Mouse (Mus musculus): ENCODE measurements around the gene Zfp593.
A peak's percentile ranks its signal among the peaks of the same experiment; 100 is the strongest.

Gene Zfp593

DNA sequence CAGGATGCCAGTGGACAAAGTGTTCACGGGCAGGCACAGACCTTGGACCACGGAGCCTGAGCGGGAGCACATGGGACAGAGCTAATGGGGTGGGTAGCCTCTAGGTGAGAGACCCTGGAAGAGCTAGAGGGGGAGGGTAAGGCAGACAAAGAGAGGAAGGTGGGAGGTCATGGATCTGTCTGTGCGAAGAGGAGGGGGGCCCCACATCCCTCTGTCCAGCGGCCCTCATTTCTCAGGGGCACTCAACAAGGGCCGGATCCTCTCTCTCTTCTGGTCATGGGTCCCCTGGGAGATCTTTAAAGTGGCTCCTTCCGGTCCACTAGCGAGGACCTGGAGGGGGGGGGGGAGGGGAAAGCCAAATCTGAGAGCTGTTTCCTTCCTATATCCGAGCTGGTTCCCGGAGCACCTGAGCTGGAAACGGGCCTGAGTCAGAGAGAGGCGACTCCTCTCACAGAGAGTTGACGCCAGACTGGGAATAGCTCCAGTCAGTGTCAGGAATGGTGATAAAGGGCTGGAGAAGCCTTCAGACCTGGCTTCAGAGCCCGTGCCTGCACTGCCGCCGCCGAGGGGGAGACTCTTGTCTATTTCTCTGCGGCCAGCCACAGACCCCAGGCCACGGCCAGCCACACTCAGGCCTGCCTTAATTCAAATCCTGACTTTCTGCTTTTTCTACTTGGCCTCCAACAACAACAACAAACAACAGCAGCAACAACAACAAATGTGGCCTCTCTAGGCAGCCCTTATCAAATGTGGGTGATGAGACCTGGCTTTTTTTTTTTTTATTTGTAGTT lies 11.2 kb upstream of the Zfp593 start:
- DNase-seq (ENCODE audit: low spot score in 2 of 2) = peak in 1 of 2 experiments; percentile 59

DNA sequence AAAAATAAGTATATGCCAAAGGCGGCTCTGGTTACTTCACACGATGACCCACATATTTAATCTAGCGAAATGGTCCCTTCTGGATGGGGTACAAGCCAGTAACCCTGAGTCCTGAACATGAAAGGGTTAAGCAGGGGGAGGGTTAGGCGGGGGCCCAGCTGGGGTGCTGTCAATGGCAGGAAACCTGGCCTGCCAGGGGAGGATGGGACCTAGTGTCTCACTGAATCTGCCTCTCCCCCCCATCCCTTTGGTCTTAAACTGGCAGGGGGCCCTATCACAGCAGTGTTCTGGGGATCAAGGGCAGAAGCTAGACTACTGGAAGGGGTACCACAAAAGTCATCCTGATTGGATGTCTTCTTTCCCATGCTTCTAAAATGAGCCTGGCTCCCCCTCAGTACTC lies 10.5 kb upstream of the Zfp593 start:
- DNase-seq (ENCODE audit: low spot score in 2 of 2) = peak in 1 of 2 experiments; percentile 60

DNA sequence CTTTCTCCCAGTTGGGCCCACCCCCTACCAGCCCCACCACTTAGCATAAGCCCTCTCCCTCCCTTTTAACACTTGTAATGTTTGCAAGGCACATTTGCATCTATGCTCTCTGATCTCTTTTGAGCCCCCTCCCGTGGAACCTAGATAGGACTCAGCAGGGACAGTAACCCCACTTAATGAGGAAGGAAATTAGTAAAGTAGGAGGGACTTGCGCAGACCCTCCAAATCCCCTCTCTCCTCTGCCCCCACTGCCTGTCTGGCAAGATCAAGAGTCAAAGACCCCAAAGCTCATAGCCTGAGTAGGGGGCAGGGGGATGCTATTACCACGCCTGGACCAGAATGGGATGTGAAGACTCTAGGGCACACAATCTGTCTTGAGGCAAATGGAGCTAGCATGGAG lies 9.4 kb upstream of the Zfp593 start:
- DNase-seq (ENCODE audit: low spot score in 2 of 2) = no peak

DNA sequence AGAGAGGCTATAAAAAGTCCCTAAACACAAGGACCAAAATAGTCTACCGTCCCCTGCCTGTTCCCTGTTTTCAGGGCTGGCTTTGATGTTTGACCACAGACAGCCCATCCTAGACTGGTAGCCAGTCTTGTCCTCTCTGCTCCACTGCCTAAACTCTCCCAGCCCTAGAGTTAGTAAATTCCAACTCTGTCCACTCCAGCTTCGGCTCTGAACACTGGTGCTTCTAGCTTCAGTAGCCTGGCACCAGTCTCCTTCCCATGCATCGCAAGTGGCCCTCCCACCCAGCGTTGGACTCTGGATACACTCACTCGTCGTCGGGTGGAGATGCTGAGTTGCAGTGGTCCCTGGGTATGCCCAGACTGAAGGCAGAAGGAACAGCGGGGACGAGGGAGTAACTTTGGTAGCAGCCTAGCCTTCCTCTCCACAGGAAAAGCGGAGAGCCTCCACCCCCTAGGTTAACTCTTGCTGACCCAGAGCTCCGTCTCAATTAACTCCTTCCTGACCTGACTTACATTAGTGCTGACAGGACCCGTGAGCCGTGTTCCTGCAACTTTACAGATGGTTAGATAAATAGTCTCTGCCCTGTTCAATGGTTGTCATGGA lies 8.4 kb upstream of the Zfp593 start, which contains the start of gene Grrp1:
Grrp1 (minus strand) TSS at position 385 of the 603 bp plus-strand sequence.
- DNase-seq (ENCODE audit: low spot score in 2 of 2) = peak in 1 of 2 experiments; percentile 59

DNA sequence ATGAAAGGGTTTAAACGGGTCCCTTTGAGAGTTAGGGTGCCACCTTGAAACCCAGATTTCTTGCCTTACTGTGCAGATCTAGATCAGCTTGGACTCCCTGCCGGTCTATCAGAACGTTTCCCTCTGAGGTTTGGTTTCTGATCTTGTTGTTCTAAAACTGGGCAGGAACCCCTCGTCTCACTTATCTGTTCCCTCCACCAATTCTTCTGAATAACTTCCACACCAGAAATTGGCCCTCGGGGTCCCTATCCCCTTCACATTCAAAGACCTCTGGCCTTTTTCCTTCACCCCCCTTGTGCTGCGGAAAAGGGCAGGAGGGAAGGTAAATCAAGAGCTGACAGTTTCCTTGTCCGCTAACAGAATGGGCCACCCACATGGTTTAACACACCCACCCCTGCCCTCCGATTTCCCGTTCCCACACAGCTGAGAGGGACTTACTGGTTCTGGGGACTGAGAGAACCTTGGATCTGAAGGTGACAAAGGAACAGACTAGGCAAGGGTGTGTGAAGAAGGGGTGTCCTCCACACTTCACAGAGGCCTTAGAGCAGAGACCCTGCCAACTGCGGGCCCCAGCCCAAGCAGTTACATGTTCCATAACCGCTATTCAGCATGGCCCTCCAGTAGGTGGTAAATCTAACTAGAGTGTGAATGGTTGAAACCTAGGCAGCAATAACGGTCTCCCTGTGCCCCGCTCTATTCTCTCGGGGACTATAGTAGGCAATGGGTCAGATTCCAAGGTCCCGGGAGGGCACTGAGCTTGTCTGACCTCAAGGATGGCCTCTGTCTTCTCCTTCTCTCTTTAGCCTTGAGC lies 7.7 kb upstream of the Zfp593 start:
- peak in 1 of 2 experiments; percentile 53 for DNase-seq (ENCODE audit: low spot score in 2 of 2)

DNA sequence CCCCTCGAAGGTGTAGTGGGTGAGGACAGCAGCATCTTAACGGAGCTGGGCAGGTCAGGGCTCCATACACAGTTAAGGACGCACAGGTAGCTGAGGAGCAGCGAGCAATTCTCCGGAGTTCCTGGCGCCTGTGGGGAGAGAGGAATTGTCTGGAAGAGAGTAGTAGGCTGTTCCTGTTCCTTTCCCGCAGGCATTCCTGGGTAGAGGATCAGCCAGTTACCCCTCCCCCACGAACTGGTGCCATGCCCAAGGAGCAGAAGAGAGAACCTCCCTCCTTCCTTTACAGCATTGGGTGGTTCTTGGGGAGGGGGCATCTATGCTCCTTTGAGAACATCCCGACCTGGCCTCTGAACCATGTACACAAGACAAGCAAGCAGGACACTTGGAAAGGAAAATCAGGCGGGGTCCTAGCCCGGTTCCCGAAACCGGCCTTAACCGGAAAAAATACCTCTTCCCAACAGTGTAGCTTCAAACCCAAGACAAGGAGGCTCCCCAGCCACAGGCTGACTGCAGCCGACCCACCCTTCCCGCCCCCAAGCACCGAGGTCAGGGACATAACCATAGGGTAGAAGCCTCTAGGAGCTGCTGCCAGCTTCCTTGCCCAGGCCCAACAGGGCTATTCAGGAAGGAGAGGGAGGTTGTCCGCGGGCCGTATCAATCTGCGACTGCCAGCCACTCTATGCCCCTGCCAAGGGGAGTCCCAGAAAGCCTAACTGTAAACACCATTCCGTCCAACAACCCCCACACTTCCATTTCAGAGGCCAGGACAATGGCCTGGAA lies 6.9 kb upstream of the Zfp593 start:
- peak in 1 of 2 experiments; percentile 58 for DNase-seq (ENCODE audit: low spot score in 2 of 2)

DNA sequence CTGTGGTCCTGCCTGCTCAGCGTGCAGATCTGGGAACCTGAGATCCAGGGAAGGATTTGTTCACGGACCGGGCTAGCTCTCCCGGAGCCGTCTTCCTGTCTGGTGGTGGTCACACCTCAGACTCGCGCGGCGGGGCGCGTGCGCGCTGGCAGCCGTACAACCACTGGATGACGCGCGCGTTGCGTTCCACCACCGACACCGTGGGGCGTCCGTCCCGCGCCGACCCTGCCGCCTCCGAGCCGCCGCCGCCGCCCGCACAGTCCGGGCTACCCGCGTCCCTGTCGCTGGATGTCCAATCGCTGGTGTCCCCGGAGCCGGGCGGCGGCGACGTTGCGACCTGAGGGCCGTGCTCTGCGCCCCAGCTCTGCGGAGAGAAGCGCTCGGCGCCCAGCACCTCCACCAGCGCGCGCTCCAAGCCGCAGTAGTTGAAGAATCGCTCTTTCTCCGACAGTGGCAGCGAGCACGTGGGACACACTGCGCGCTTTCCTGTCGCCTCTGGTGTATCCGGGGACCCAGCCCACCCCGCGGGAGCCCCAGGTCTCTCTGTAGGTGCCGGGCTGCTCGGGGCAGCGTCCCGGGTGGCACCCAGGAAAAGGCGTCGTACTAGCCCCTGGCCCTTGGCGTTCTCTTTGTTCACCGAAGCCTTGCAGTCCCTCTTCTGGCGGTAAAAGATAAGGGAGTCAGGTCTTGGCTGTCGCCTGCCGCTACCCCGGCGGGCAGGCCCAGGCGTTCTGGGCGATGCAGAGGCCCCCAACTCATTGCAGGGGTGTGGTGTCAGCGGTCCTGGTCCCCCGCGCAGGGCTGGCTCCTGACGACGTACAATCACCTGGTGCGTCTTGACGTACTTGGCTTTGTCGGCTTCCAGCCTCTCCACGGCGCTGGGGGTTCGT lies 6.1 kb upstream of the Zfp593 start:
- DNase-seq (ENCODE audit: low spot score in 2 of 2) = peak in 1 of 2 experiments; percentile 72

DNA sequence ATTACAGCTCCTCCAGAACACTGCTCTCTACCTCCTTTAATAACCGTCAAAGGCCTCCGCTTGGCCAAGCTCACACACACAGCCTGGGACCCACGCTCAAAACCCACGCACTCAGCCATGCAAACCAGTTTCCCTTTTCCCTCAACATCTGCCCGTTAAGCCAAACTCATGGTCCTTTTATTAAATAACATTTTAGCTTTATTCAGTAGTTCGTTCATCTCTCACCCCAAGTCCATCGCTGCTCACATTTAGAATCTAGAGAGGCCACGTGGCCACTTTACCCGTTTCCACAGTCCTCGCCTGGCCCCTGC lies 5.5 kb upstream of the Zfp593 start:
- DNase-seq (ENCODE audit: low spot score in 2 of 2) = peak in 1 of 2 experiments; percentile 57

DNA sequence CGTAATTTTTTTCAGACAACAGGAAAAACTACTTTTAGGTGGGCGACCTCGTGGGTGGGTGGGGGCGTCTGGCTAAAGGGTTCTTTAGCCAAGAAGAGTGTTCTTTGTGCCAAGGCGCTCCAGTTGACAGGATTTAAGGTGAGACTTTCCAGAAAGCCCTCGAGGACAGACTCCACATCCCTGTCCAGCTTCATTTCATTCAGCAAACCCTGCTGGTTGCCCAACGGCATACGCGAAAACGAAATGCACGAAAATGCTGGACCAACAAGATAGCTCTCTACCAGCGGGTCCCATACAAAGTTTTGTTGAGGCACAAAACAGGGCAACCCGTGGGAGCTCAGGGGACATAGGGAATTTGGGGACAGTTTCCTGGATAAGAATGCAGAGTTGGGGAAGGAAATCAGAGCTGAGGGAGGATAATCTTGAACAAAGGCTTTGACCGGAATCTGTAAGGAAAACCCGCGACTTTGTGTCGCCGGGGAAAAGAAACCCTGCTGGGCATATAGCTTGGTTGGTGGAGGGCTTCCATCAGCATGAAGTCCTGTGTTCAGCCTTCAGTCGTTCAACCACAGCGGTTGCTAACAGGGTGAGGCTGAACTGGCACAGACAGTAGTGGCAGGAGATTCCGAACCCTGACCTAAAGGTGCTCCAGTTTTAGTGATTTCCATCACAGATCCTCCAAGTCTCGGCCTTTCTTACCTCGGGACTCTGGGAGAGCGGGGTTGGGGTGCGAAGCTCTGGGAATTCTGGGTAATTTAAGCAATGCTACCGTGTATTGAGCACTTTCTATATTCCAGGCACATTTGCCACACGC lies 4.9 kb upstream of the Zfp593 start:
- DNase-seq (ENCODE audit: low spot score in 2 of 2) = peak in 1 of 2 experiments; percentile 56

DNA sequence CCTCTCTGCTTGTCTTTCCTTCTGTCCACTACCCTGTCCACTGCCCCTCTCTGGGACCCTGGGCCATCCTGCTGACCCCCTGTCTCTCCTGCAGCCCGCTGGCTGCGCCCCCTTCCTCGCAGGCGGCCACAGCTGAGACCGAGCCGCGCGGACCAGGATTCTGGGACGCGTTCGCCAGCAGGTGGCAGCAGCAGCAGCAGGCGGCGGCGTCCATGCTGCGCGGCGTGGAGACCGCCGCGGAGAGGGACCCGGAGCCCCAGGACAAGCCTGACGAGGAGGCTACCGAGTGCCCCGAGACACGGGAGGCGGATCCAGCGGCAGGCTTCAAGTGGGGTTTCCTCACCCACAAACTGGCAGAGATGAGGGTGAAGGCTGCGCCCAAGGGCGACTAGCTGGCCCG lies 4.3 kb upstream of the Zfp593 start:
- peak; percentile 65 to 90 for DNase-seq (ENCODE audit: low spot score in 2 of 2)

DNA sequence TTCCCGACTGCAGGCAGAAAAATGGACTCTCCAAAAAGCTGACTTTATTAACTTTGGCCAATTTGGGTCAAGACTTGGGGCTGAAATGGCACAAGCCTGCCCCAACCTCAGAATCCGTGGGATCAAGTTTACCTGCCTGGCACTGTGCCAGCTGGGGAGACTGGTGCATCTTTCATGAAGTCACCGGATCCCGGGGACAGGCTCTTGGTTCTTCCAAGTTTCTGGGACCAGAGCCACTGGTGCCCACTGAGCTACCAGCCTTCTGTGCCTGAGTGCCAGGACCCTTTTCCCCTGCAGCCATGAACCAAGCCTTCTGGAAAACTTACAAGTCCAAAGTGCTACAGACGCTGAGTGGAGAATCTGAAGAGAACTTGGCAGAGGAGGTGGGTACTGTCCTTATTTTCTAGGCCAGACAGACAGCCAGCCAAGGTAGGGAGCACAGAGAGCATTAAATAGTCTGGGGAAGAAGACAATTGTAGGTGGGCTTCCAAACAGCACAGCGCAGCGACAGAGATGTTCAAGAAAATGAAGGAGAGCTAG lies 1.4 kb upstream of the Zfp593 start, which contains the start of gene Gm30191:
Gm30191 (plus strand) TSS at position 217 of the 540 bp plus-strand sequence.
- DNase-seq (ENCODE audit: low spot score in 2 of 2) = peak in 1 of 2 experiments; percentile 57

DNA sequence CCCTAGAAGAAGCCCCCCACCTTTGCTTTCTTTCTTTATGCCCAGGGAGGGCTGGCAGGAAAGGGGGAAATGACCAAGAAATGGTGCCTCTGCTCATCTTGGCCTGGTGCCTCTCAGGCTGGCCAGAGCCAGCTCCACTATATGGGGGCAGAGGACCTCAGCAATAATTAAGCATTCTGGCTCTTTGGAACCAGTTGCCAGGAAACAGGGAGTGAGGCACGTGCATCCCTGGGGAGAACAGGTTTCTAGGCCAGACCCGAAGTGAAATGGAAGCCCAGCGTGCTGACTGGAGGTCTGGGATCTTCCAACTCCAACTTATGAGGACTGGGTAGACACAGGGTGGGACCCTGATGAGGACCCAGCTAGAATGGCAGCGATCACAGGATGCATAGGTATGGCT lies 864 bp upstream of the Zfp593 start:
- peak in 1 of 2 experiments; percentile 54 for DNase-seq (ENCODE audit: low spot score in 2 of 2)

DNA sequence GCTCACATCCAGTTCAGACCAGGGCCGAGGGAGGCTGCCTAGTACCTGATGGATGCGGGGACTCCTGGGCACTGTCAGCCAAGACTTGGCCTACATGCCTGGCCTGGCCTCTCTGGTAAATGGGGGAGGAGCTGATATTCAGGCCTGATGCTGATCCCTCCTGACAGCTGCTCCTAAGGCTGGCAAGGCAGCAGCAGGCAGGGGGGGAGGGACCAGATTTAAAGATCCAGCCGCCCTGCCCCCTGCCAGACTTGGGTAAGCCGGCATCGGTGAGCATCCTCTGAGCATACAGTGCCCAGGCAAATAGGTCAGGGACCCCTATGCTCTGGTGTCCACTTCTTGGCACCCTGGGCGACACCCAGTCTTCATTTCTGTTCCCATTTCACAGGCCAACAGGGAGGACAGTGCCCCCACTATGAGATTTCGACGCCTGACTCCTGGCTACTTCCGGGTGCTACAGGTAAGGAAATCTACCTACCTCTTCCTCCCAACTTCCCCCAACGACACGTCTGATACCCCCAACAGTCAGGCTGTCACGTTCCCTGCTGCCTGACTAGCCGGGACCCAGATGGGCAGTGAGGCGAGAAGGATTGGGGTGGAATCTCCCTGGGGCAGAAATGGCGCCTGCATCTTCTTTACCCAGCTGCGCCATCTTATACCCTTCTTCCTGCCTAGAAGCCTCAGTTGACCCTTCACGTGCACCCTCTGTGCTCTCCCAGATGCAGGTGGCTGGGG lies 1.7 kb downstream of the Zfp593 start, which contains the start of gene E130218I03Rik:
E130218I03Rik (plus strand) TSS at position 147 of the 735 bp plus-strand sequence.
- peak in 1 of 2 experiments; percentile 60 for DNase-seq (ENCODE audit: low spot score in 2 of 2)

DNA sequence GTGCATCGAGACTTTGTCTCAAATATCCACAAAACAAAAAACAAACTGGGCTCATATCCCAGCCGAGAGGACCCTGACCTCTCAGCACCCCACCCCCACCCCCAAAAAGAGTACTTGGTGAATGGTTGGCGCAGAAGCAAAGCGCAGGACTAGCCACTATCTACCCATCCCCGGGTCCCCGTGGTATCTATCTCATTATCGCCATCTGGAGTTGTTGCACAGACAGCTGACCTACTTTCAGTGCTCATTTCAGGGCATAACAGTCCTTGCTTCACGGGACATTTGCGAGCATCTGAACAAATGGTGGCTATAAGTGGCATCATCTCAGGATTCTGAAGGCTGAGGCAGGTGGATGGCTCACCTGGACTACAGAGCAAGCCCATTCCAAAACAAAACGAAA lies 6.7 kb downstream of the Zfp593 start:
- DNase-seq (ENCODE audit: low spot score in 2 of 2) = no peak

DNA sequence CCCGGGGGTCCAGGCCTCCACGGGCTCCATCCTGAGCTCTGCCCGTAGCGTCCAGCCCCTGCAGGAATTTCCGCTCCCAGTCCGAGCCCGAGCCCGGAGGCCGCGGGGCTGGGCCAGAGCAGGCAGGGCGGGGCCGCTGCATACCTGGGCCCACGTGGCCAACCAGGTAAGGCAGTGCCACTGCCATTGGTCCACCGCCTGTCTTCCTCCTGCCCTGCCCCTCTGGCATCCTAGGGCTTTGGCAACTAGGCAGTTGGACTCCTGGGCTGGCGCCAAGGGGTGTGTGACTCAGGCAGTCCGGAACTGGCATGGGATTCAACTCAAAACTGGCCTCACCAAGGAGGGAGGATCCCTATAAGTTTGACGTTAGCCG lies 7.1 kb downstream of the Zfp593 start, which contains the start of gene Cnksr1:
Cnksr1 (minus strand) TSS at position 121 of the 373 bp plus-strand sequence.
- DNase-seq (ENCODE audit: low spot score in 2 of 2) = no peak

DNA sequence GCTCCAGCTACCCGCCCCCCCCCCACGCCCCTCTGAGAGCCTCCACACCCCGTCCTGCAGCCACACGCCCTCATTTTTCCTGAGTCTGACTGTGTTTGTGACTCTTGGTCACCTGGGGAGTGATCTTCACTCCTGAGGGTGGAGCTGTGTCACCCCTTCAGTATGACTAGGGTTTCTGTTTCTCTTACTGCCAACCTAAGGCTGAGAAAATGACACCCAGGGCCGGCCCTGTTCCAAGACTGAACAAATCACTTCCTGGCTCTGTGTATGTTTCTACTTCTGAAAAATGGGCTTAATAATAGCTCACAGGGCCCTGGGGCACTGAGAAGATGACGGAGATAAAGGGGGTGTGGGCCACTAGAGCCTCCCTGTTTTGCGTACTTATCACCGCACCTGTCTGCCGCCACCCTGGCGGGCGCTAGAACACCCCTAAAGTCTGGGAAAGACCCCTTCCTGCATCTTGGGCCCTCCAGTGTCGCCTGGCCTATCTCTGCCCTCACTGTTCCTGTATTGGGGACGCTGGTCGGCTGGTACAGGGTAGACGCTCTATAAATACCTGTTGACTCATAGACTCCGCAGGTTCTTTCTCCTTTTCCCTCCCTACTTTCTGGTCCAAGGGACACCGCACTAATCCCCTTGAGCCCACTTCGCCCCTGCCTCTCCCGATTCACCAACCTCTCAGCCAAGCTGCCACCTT lies 7.7 kb downstream of the Zfp593 start:
- no peak for DNase-seq (ENCODE audit: low spot score in 2 of 2)

DNA sequence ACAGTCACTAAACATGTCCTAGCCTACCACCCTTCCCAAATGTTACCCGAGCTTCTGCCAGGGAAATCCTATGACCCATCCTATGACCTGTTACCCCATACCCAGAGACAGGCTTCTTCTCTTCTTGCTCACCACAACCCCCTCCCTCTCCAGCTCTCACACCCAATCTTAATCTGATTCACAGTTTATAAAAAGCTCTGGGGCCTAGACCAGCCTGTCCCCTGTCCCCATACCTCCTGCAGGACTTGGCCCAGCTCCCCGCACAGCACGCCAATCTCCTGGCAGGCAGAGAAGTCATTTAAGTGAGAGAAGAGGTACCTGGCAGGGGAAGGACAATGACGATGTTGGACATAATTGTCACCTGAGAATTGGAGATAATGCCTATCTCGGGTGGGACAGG lies 10.5 kb downstream of the Zfp593 start:
- no peak for DNase-seq (ENCODE audit: low spot score in 2 of 2)

DNA sequence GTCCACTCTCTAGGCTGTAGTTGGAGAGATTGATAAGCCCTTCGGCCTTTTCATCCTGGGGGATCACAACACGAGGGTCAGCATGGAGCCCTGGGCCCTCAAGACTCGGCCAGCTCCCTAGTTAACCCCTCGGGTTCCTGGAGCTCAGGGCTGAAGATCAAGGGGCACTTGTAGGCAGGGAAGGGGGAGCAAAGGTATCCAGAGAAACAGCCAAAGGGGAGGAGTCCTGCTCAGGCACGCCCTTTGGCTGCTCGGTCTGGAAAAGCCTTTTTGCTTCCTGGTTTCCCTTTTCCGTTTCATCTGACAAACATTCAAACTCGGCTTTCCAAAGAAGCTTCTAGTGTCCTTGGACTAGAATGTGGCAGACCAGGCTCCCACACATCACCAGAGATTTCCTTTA lies 15.0 kb downstream of the Zfp593 start:
- no peak for DNase-seq (ENCODE audit: low spot score in 2 of 2)

Data from spleen, postnatal 4 days (tissue).